Mouse (Mus musculus): ENCODE measurements around the gene Cmip. TPM values are rescaled to one million over a fixed set of nuclear protein-coding genes. Genes with fewer than 3 reads are reported as not detected.

The Cmip gene
- total and polyA plus RNA-seq, 2 experiments from 2014 or later: 212 to 266 TPM

DNA sequence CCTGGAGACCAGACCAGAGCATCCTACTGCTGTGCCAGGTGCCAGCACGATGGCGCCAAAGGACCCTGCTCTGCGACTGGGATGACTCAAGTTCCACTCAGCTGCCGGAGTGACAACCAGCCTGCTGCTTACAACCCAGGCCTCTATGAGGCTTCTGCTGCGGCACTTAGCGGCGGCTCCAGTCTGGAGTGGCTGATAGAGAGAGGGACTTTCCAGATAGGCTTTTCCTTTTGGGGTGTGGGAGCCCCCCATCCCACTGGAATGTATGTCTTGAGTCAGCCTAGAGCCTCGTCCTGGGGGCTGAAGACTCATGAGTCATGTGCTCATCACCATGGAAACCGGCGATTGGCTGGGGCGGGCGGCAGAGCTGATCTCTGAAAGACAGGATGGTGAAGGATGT lies 115.2 kb downstream of the Cmip start:
- 57% methylated on average over 12 of the region's 12 CpGs for WGBS
- H3K4me2 ChIP-seq (ENCODE audit: low read depth, low read length, poor library complexity, severe bottlenecking): peak overlapping the region; percentile 7; the same call in 1 of the 2 replicates
- peak overlapping the region; percentile 39; the same call in 1 of the 2 replicates for H3K27ac ChIP-seq (ENCODE audit: low read depth, low read length)
- no peaks in the 10 kb centered on the region for H3K36me3 ChIP-seq (ENCODE audit: insufficient read depth, low read length)
- TF ChIP-seq CTCF (IDR thresholded peaks at IDR 0.05): no peak
- H3K4me1 ChIP-seq (ENCODE audit: insufficient read depth, low read length): peaks cover 17% of the 10 kb centered on the region
- H3K27me3 ChIP-seq (ENCODE audit: insufficient read depth, low read length): no peaks in the 10 kb centered on the region
- ATAC-seq (ENCODE audit: low FRiP score) (no peak), DNase-seq (ENCODE audit: low spot score) (peak; percentile 59)
- H3K4me3 ChIP-seq (ENCODE audit: low read depth, low read length): no peak overlapping the region
- H3K9ac ChIP-seq (replicated peaks; ENCODE audit: low read length, poor library complexity, severe bottlenecking): no peak overlapping the region
- H3K9me3 ChIP-seq (ENCODE audit: low read length): no peaks in the 10 kb centered on the region

DNA sequence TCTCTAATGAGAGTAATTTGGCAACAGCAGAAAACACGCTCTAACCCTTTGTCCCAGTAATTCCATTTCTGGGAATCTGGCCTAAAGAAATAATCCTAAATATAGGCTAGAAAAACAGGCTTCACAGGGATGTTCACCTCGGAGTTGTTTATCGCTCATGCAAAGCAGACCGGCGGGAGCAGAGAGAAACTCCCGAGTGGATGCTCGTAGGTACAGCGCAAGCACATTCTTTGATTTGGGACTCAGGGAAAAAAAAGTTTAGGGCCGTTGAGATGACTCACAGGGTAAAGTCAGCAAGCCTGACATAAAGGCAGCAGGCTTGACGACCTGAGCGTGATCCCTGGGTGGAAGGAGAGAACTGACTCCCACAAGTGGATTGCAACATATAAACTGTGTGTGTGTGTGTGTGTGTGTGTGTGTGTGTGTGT lies 116.2 kb downstream of the Cmip start:
- H3K9ac ChIP-seq (replicated peaks; ENCODE audit: low read length, poor library complexity, severe bottlenecking): no peak overlapping the region
- DNase-seq (ENCODE audit: low spot score) (no peak), ATAC-seq (ENCODE audit: low FRiP score) (no peak)
- no peaks in the 10 kb centered on the region for H3K36me3 ChIP-seq (ENCODE audit: insufficient read depth, low read length)
- no peak overlapping the region for H3K27ac ChIP-seq (ENCODE audit: low read depth, low read length)
- H3K4me3 ChIP-seq (ENCODE audit: low read depth, low read length): no peak overlapping the region
- no peaks in the 10 kb centered on the region for H3K9me3 ChIP-seq (ENCODE audit: low read length)
- H3K4me2 ChIP-seq (ENCODE audit: low read depth, low read length, poor library complexity, severe bottlenecking): no peak overlapping the region
- no peaks in the 10 kb centered on the region for H3K27me3 ChIP-seq (ENCODE audit: insufficient read depth, low read length)
- peaks cover 17% of the 10 kb centered on the region for H3K4me1 ChIP-seq (ENCODE audit: insufficient read depth, low read length)
- no peak for TF ChIP-seq CTCF (IDR thresholded peaks at IDR 0.05)
- WGBS: 51% methylated on average over 11 of the region's 11 CpGs

DNA sequence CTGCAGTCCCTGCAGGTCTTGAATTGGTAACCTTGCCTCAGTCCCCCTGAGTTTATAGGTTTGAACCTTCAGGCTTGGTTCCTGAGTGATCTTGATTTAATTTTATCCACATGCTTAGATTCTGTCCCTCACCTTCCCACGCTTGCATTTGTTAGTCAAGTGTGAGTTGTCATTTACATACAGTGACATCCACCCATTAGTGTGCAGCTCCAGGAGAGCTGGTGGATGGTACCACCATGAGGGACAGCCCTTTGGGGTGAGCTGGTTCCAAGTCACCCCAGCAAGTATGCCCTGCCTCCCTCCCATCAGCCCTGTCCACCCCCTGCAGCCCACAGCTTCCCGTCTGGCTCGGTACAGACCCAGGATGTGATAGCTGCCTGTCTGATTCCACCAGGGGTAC lies 117.2 kb downstream of the Cmip start:
- 65% methylated on average over 3 of the region's 3 CpGs for WGBS
- Histone ChIP-seq H3K36me3 (ENCODE audit: insufficient read depth, low read length) (no peaks in the 10 kb centered on the region), H3K27me3 (ENCODE audit: insufficient read depth, low read length) (no peaks in the 10 kb centered on the region), H3K4me1 (ENCODE audit: insufficient read depth, low read length) (peaks cover 17% of the 10 kb centered on the region), H3K9ac (replicated peaks; ENCODE audit: low read length, poor library complexity, severe bottlenecking) (no peak overlapping the region), H3K27ac (ENCODE audit: low read depth, low read length) (no peak overlapping the region), H3K4me3 (ENCODE audit: low read depth, low read length) (no peak overlapping the region), H3K4me2 (ENCODE audit: low read depth, low read length, poor library complexity, severe bottlenecking) (no peak overlapping the region), H3K9me3 (ENCODE audit: low read length) (no peaks in the 10 kb centered on the region)
- no peak for TF ChIP-seq CTCF (IDR thresholded peaks at IDR 0.05)
- DNase-seq (ENCODE audit: low spot score): no peak
- ATAC-seq (ENCODE audit: low FRiP score): no peak

DNA sequence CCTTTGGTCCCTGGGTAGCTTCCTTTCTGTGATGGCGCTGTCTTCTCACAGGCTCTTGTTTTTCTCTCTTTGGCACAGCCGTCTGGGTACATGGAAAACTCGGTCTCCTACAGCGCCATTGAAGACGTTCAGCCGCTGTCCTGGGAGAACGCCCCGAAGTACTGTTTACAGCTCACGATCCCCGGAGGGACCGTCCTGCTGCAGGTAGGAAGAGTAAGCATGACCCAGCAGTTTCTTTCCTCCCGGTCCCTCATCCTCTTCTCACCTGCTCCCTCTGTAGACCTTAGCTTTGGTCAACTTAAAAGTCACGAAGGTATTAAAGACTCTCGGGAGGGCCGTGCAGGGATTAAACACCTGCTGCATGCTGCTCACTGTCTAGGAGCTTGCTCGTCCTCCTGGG lies 120.1 kb downstream of the Cmip start:
- 59% methylated on average over 16 of the region's 16 CpGs for WGBS
- Histone ChIP-seq H3K27ac (ENCODE audit: low read depth, low read length) (no peak overlapping the region), H3K4me2 (ENCODE audit: low read depth, low read length, poor library complexity, severe bottlenecking) (no peak overlapping the region), H3K36me3 (ENCODE audit: insufficient read depth, low read length) (no peaks in the 10 kb centered on the region), H3K4me1 (ENCODE audit: insufficient read depth, low read length) (peaks cover 13% of the 10 kb centered on the region; the same call in 1 of the 2 replicates), H3K27me3 (ENCODE audit: insufficient read depth, low read length) (no peaks in the 10 kb centered on the region), H3K4me3 (ENCODE audit: low read depth, low read length) (no peak overlapping the region), H3K9ac (replicated peaks; ENCODE audit: low read length, poor library complexity, severe bottlenecking) (no peak overlapping the region), H3K9me3 (ENCODE audit: low read length) (no peaks in the 10 kb centered on the region)
- no peak for DNase-seq (ENCODE audit: low spot score)
- TF ChIP-seq CTCF (IDR thresholded peaks at IDR 0.05): no peak
- no peak for ATAC-seq (ENCODE audit: low FRiP score)

DNA sequence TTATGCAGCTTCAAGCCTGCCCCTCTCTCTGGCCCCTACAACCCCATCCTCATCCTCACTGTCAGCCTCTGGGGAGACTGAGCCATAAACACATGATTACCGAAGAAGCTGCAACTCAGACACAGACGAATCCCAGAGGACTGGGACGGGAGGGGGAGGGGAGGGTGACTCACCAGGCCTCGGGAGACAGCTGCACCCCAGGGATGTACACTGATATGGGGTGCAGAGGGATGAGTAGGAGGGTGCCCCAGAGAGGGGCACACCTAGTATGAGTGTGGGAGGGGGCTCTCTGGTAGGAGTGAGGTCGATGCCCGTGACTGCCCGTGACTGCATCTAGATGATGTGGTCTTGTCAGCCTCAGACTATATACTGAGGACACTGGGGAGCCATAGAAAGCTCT lies 121.8 kb downstream of the Cmip start:
- H3K9ac ChIP-seq (replicated peaks; ENCODE audit: low read length, poor library complexity, severe bottlenecking): no peak overlapping the region
- H3K27ac ChIP-seq (ENCODE audit: low read depth, low read length): no peak overlapping the region
- H3K4me2 ChIP-seq (ENCODE audit: low read depth, low read length, poor library complexity, severe bottlenecking): no peak overlapping the region
- no peaks in the 10 kb centered on the region for H3K36me3 ChIP-seq (ENCODE audit: insufficient read depth, low read length)
- peaks cover 10% of the 10 kb centered on the region; the same call in 1 of the 2 replicates for H3K4me1 ChIP-seq (ENCODE audit: insufficient read depth, low read length)
- ATAC-seq (ENCODE audit: low FRiP score) (no peak), DNase-seq (ENCODE audit: low spot score) (no peak)
- no peaks in the 10 kb centered on the region for H3K9me3 ChIP-seq (ENCODE audit: low read length)
- no peaks in the 10 kb centered on the region for H3K27me3 ChIP-seq (ENCODE audit: insufficient read depth, low read length)
- no peak overlapping the region for H3K4me3 ChIP-seq (ENCODE audit: low read depth, low read length)
- WGBS: 83% methylated on average over 7 of the region's 7 CpGs
- TF ChIP-seq CTCF (IDR thresholded peaks at IDR 0.05): no peak

DNA sequence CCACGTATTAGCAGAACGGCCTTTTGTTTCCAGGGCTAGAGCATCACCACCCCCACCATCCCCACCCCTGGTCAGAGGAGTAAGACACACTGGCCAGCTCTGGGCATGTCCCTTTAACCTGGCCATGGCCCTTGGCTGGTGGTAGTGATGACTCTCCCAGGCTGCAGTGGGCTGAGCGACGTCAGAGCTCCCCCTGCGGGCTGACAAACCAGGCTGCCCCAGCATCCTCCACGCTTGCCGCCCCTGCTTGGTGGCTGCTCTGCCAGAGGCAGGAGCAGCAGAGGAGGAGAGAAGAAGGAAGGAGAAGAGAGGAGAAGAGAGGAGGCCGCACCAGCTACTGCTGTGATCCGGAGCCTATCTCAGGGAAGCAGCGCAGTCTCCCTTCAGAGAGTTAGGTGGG lies 122.3 kb downstream of the Cmip start:
- no peak overlapping the region for H3K4me2 ChIP-seq (ENCODE audit: low read depth, low read length, poor library complexity, severe bottlenecking)
- 55% methylated on average over 9 of the region's 10 CpGs for WGBS
- peak; percentile 60 for TF ChIP-seq CTCF (IDR thresholded peaks at IDR 0.05)
- H3K9me3 ChIP-seq (ENCODE audit: low read length): no peaks in the 10 kb centered on the region
- no peak overlapping the region for H3K27ac ChIP-seq (ENCODE audit: low read depth, low read length)
- no peaks in the 10 kb centered on the region for H3K27me3 ChIP-seq (ENCODE audit: insufficient read depth, low read length)
- ATAC-seq (ENCODE audit: low FRiP score) (no peak), DNase-seq (ENCODE audit: low spot score) (peak; percentile 47)
- H3K36me3 ChIP-seq (ENCODE audit: insufficient read depth, low read length): no peaks in the 10 kb centered on the region
- peaks cover 10% of the 10 kb centered on the region; the same call in 1 of the 2 replicates for H3K4me1 ChIP-seq (ENCODE audit: insufficient read depth, low read length)
- H3K9ac ChIP-seq (replicated peaks; ENCODE audit: low read length, poor library complexity, severe bottlenecking): no peak overlapping the region
- H3K4me3 ChIP-seq (ENCODE audit: low read depth, low read length): no peak overlapping the region
